Mouse (Mus musculus): ENCODE data around the gene Eif3f. TPM values are rescaled to one million over a fixed set of nuclear protein-coding genes. Genes with fewer than 3 reads are reported as not detected.

Gene Eif3f
- polyA plus RNA-seq, 1 experiment from 2014 or later = 84.5 TPM

DNA sequence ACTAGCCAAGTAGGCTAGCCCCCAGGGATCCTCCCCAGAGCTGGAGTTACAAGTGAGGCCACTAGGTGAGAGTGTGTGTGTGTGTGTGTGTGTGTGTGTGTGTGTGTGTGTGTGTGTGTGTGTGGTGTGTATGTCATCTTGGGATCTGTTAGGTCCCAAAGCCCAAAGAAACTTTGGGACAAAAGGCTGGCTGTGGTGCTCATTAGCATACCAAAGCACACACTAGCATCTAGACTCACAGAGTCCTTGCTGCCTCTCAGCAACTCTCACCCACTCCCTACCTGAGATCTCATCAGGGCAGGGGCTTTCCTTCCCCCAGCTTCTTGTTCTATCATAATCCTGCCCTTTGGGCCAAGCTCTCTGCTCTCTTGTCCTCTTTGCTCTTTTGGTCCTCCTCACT is 14.4 kb downstream of the Eif3f start:
- H3K4me3 ChIP-seq = no peak overlapping the region
- peaks cover 31% of the 10 kb centered on the region for H3K36me3 ChIP-seq
- no peak overlapping the region for H3K27ac ChIP-seq
- H3K4me1 ChIP-seq (replicated peaks) = peaks cover 26% of the 10 kb centered on the region
- no peaks in the 10 kb centered on the region for H3K9me3 ChIP-seq
- H3K27me3 ChIP-seq (ENCODE audit: insufficient read depth, poor library complexity, severe bottlenecking) = peaks cover 54% of the 10 kb centered on the region
- DNase-seq (ENCODE audit: low spot score) = no peak

GRCm38 (mm10) chr7:108949301-108949700 is 15.1 kb downstream of the Eif3f start:
- Histone ChIP-seq H3K27ac (no peak overlapping the region), H3K4me1 (replicated peaks) (peaks cover 26% of the 10 kb centered on the region), H3K9me3 (no peaks in the 10 kb centered on the region), H3K27me3 (ENCODE audit: insufficient read depth, poor library complexity, severe bottlenecking) (peaks cover 54% of the 10 kb centered on the region), H3K36me3 (peaks cover 24% of the 10 kb centered on the region), H3K4me3 (no peak overlapping the region)
- DNase-seq (ENCODE audit: low spot score) = no peak
- WGBS = 36% methylated on average over 2 of the region's 2 CpGs

DNA sequence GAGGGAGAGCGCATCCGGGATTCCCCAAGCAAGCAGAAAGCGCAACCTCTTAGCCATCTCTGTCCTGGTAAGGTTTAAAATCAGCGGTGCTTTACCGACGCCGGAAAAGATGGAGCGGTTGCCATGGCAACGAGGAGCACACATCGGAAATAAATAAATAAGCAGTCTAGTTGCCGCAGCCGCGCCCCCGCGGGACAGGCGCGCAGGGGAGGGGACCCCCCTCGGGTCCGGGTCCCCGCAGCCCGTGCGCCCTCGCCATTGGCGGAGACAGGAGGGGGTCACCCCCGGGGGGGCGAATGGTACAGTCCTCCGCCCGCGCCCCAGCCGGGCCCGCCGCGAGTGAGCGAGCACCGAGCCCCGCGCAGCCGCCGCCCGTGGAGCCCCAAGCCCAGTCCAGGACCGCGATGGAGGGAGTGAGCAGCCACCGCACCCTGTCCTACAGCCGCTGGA is 16.1 kb downstream of the Eif3f start, which contains the start of gene Tub:
Tub (plus strand) TSS at position 27 of the 450 bp plus-strand sequence.
- Histone ChIP-seq H3K4me3 (peak within 1 kb of the TSS; percentile 67), H3K4me1 (replicated peaks) (peaks cover 26% of the 10 kb centered on the region), H3K36me3 (peaks cover 15% of the 10 kb centered on the region), H3K9me3 (no peaks in the 10 kb centered on the region), H3K27ac (0 out of 2 replicates have a peak within 1 kb of the TSS, but pooled peaks have one; percentile 25), H3K27me3 (ENCODE audit: insufficient read depth, poor library complexity, severe bottlenecking) (peaks cover 54% of the 10 kb centered on the region)
- WGBS = under 1% methylated on average over 44 of the region's 44 CpGs
- DNase-seq (ENCODE audit: low spot score) = peak; percentile 70

- Histone ChIP-seq H3K4me3 (peak overlapping the region; percentile 67), H3K27me3 (ENCODE audit: insufficient read depth, poor library complexity, severe bottlenecking) (peaks cover 54% of the 10 kb centered on the region), H3K9me3 (no peaks in the 10 kb centered on the region), H3K4me1 (replicated peaks) (peaks cover 26% of the 10 kb centered on the region), H3K27ac (0 out of 2 replicates have a peak overlapping the region, but pooled peaks have one; percentile 25), H3K36me3 (peaks cover 10% of the 10 kb centered on the region; the same call in 1 of the 2 replicates)
- under 1% methylated on average over 52 of the region's 52 CpGs for WGBS
- peak; percentile 57 for DNase-seq (ENCODE audit: low spot score)
Measured at GRCm38 (mm10) chr7:108950762-108951331, 16.6 kb downstream of the Eif3f start.

DNA sequence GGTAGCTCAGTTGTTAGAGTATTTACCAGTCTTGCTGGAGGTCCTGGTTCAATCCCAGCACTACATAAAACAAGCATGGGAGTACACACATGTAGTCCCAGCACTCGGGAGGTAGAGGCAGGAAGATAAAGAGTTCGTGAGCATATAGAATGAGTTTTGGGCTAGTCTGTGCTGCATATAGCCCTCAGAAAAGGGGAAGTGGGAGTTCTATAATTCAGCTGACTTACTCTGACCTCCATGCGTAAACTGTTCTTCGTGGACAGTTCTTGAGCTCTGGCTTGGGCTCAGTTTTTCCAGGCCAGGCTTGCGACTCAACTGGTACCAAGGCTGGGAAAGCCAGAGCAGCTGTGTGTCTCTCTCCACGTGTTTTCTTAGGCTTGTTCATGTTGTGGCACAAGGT is 18.6 kb downstream of the Eif3f start:
- Histone ChIP-seq H3K9me3 (no peaks in the 10 kb centered on the region), H3K27ac (no peak overlapping the region), H3K4me3 (no peak overlapping the region), H3K36me3 (no peaks in the 10 kb centered on the region), H3K4me1 (replicated peaks) (peaks cover 26% of the 10 kb centered on the region), H3K27me3 (ENCODE audit: insufficient read depth, poor library complexity, severe bottlenecking) (peaks cover 54% of the 10 kb centered on the region)
- DNase-seq (ENCODE audit: low spot score) = no peak
- WGBS = 86% methylated on average over 6 of the region's 6 CpGs

DNA sequence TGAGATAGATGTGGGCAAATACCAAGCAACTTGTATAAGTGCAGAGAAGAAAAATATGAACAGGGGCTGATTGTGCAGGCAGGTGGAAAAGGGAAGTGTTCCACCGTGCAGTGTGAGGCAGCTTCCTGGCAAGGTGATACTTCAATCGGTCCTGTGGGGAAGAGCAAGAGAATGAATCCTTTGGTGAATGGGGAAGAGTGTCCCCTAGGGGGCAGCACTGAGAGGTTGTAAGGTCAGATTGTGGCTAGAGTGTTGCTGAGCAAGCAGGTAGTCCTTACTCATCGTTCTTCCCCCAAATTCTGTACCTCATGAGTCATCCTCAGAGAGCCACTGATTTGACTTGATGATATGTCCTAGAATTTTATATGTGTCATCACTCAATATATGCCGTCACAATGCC is 20.0 kb downstream of the Eif3f start:
- no peaks in the 10 kb centered on the region for H3K36me3 ChIP-seq
- WGBS = 62% methylated on average over 4 of the region's 4 CpGs
- peak; percentile 42 for DNase-seq (ENCODE audit: low spot score)

DNA sequence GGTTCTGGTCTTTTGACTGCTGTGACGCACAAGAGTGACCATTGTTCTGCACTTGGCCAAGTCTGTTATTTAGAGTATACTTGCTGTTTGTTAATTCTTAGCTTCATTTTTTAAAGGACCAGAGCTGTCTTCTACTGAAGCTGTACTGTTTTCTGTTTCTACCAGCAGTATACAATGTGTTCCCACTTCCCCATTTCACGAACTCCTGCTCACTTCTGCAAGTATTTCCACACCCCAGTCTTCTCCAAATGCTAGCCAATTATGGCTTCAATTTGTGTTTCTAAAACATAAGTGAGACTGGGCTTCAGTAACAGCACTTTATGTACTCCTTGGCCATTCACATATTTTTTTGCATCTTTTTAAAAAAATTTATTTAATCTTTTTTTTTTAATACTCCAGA is 23.5 kb downstream of the Eif3f start:
- no peak for DNase-seq (ENCODE audit: low spot score)
- Histone ChIP-seq H3K4me1 (replicated peaks) (no peaks in the 10 kb centered on the region), H3K27ac (no peak overlapping the region), H3K27me3 (ENCODE audit: insufficient read depth, poor library complexity, severe bottlenecking) (peaks cover 10% of the 10 kb centered on the region), H3K36me3 (no peaks in the 10 kb centered on the region), H3K9me3 (no peaks in the 10 kb centered on the region), H3K4me3 (no peak overlapping the region)
- 81% methylated on average over 2 of the region's 2 CpGs for WGBS

More for the DNA sequence above, 20.0 kb downstream of the Eif3f start:
- Histone ChIP-seq H3K27me3 (ENCODE audit: insufficient read depth, poor library complexity, severe bottlenecking) (peaks cover 45% of the 10 kb centered on the region), H3K4me3 (no peak overlapping the region), H3K27ac (no peak overlapping the region), H3K4me1 (replicated peaks) (peaks cover 20% of the 10 kb centered on the region), H3K9me3 (no peaks in the 10 kb centered on the region)

- Histone ChIP-seq H3K9me3 (no peaks in the 10 kb centered on the region), H3K36me3 (no peaks in the 10 kb centered on the region), H3K27me3 (ENCODE audit: insufficient read depth, poor library complexity, severe bottlenecking) (peaks cover 24% of the 10 kb centered on the region), H3K27ac (no peak overlapping the region), H3K4me3 (no peak overlapping the region), H3K4me1 (replicated peaks) (peaks cover 13% of the 10 kb centered on the region; the same call in 1 of the 2 replicates)
- WGBS = 29% methylated on average over 2 of the region's 2 CpGs
- DNase-seq (ENCODE audit: low spot score) = no peak
Measured at GRCm38 (mm10) chr7:108965968-108966367, 31.8 kb downstream of the Eif3f start.

- 34% methylated on average over 7 of the region's 7 CpGs for WGBS
- Histone ChIP-seq H3K27ac (no peak overlapping the region), H3K27me3 (ENCODE audit: insufficient read depth, poor library complexity, severe bottlenecking) (peaks cover 32% of the 10 kb centered on the region), H3K36me3 (no peaks in the 10 kb centered on the region), H3K4me1 (replicated peaks) (peaks cover 16% of the 10 kb centered on the region), H3K9me3 (no peaks in the 10 kb centered on the region), H3K4me3 (no peak overlapping the region)
- peak; percentile 48 for DNase-seq (ENCODE audit: low spot score)
Measured at GRCm38 (mm10) chr7:108966742-108967362, 32.6 kb downstream of the Eif3f start.

DNA sequence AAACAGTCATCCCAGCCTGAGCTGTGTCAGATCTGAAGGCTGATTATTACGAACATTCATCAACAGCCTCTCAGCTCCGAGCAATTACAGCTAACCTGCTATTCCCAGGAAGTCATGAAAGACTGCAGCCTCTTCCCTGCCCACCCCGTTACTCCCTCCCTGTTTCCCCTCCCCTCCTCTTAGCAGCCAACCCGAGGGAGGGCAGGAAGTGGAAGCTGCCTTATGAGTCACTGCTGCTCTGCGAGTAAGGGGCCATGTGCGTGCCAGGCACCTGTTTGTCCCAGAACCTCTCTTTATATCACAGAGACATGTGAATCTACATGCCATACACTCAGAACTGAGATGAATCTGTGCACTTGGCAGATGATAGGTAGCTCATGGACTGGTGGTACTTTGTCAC is 34.0 kb downstream of the Eif3f start:
- Histone ChIP-seq H3K36me3 (no peaks in the 10 kb centered on the region), H3K27me3 (ENCODE audit: insufficient read depth, poor library complexity, severe bottlenecking) (peaks cover 35% of the 10 kb centered on the region), H3K9me3 (no peaks in the 10 kb centered on the region), H3K4me1 (replicated peaks) (peaks cover 30% of the 10 kb centered on the region), H3K27ac (no peak overlapping the region), H3K4me3 (no peak overlapping the region)
- DNase-seq (ENCODE audit: low spot score) = no peak
- WGBS = 53% methylated on average over 6 of the region's 6 CpGs

- peak; percentile 54 for DNase-seq (ENCODE audit: low spot score)
- H3K27me3 ChIP-seq (ENCODE audit: insufficient read depth, poor library complexity, severe bottlenecking) = peaks cover 36% of the 10 kb centered on the region
- H3K27ac ChIP-seq = 0 out of 2 replicates have a peak overlapping the region, but pooled peaks have one; percentile 60
- 41% methylated on average over 6 of the region's 6 CpGs for WGBS
- no peaks in the 10 kb centered on the region for H3K9me3 ChIP-seq
- H3K4me3 ChIP-seq = no peak overlapping the region
- peaks cover 20% of the 10 kb centered on the region for H3K4me1 ChIP-seq (replicated peaks)
- H3K36me3 ChIP-seq = no peaks in the 10 kb centered on the region
Measured at GRCm38 (mm10) chr7:108972273-108972672, 38.1 kb downstream of the Eif3f start.

DNA sequence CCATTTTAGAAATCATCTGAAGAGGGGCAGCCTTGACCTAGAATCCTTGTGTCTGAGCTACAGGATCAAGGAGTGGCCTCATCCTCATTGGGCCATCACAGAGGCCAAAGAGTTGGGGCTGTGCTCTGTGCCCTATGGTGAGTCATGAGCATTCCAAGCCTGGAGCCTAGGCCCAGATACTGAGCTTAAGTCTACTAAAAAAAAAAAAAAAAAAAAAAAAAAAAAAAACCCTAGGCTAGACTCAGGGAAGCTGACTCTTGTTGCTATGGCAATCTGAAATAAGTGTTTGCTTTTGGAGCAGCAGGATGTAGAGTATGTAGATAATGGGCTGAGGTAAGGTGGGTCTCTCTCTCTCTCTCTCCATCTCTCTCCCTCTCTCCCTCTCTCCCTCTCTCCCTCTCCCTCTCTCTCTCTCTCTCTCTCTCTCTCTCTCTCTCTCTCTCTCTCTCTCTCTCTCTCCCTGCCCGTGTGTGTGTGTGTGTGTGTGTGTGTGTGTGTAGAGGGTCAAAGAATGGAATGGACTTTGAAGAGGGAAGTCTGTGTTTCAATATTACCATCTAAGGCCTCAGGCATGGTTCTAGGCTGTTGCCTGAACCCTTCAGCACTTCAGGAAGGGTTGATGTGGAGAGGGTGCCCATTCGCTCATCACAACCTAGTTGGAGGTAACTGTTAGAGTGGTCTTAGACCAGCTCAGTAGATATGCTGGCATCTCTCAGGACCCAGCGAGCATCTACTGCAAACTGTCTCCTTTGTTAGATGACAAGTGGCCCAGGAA is 51.9 kb downstream of the Eif3f start:
- DNase-seq (ENCODE audit: low spot score) = no peak
- H3K4me1 ChIP-seq (replicated peaks) = no peaks in the 10 kb centered on the region

DNA sequence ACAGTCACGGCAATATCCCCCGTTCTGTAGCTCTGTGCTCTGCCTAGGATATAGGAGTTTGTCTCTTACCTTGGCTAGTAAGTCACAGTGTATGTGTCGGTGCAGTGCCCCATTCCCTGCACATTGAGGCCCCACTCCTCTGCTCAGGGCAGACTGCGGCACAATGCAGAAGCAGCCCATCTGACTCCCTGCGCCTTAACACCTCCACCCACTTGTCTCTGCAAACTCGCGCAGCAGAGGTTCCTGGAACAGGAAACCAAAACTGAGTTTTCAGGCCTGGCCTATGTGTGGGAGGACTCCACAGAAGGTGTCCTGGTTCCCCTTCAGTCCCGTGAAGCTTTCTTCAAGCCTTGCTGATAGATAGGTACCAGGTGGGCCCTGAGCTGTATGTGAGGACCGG is 57.0 kb downstream of the Eif3f start:
- no peak for DNase-seq (ENCODE audit: low spot score)
- Histone ChIP-seq H3K27ac (no peak overlapping the region), H3K4me1 (replicated peaks) (no peaks in the 10 kb centered on the region), H3K36me3 (no peaks in the 10 kb centered on the region), H3K4me3 (no peak overlapping the region), H3K9me3 (no peaks in the 10 kb centered on the region), H3K27me3 (ENCODE audit: insufficient read depth, poor library complexity, severe bottlenecking) (no peaks in the 10 kb centered on the region)
- WGBS = 85% methylated on average over 9 of the region's 9 CpGs

More for the DNA sequence above, 51.9 kb downstream of the Eif3f start:
- Histone ChIP-seq H3K36me3 (no peaks in the 10 kb centered on the region), H3K27ac (no peak overlapping the region), H3K9me3 (no peaks in the 10 kb centered on the region), H3K4me3 (no peak overlapping the region), H3K27me3 (ENCODE audit: insufficient read depth, poor library complexity, severe bottlenecking) (no peaks in the 10 kb centered on the region)
- 93% methylated on average over 2 of the region's 3 CpGs for WGBS

Measured in hindbrain, embryonic 10.5 days (tissue).